25 mouse cellular contexts compared by ENCODE assay signal in the genomic region with DNA sequence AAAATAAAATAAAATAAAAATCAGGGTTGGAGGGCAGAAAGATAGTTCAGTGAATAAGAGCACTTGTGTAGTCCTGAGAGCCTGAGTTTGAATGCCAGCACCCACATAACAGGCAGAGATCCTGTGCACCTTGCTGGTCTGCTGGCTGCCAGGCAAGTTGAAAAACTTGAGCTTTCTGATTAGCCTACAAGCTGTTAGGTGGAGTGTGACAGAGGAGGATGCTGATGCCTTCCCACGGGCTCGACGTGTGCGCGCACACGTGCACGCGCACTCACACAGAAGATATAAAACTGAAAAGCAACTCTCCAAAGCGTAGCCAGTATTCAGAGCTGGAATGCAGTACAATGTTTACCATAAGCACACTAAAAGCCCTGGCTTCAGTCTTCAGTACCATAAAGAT. TPM values are rescaled to one million over a fixed set of nuclear protein-coding genes. Genes with fewer than 3 reads are reported as not detected.
"Had no signal": no experiment of that assay in that cellular context is flagged by ENCODE, and none has a peak within 500 bp of the region (broad histone marks: within the 10 kb centered on the region; RNA-seq: fewer than 3 reads in every experiment).

No protein-coding gene starts in this region.

- H3K27ac ChIP-seq: gastrocnemius, adult 2 months; heart, embryonic 10.5 days; hindbrain, embryonic 10.5 days; hindbrain, embryonic 12.5 days; hindbrain, embryonic 14.5 days; intestine, embryonic 15.5 days; layer of hippocampus, adult 2 months; left cerebral cortex, adult 2 months; limb, embryonic 10.5 days; limb, embryonic 12.5 days; liver, embryonic 13.5 days; liver, embryonic 15.5 days had no signal

- H3K27me3 ChIP-seq: hindbrain, embryonic 12.5 days; intestine, embryonic 15.5 days; limb, embryonic 12.5 days; liver, embryonic 13.5 days; liver, embryonic 15.5 days had no signal

- H3K36me3 ChIP-seq: heart, embryonic 12.5 days; hindbrain, embryonic 10.5 days; hindbrain, embryonic 12.5 days; intestine, embryonic 15.5 days; limb, embryonic 10.5 days; limb, embryonic 12.5 days; liver, embryonic 13.5 days; liver, embryonic 15.5 days had no signal

- ATAC-seq: hindbrain, embryonic 16.5 days; inflammation-experienced regulatory T-cells, adult 6 months; intestine, embryonic 15.5 days; intestine, postnatal 0 days had no signal

- H3K4me1 ChIP-seq: heart, embryonic 10.5 days; hindbrain, embryonic 10.5 days; hindbrain, embryonic 12.5 days; intestine, embryonic 15.5 days; limb, embryonic 10.5 days; liver, embryonic 13.5 days; liver, embryonic 15.5 days had no signal

- H3K9me3 ChIP-seq: heart, embryonic 10.5 days; heart, embryonic 12.5 days; hindbrain, embryonic 10.5 days; hindbrain, embryonic 12.5 days; intestine, embryonic 15.5 days; limb, embryonic 10.5 days; limb, embryonic 12.5 days; liver, embryonic 13.5 days; liver, embryonic 15.5 days had no signal

- H3K4me3 ChIP-seq: gastrocnemius, adult 2 months; heart, embryonic 10.5 days; heart, embryonic 12.5 days; hindbrain, embryonic 10.5 days; hindbrain, embryonic 12.5 days; intestine, embryonic 15.5 days; layer of hippocampus, adult 2 months; left cerebral cortex, adult 2 months; limb, embryonic 10.5 days; limb, embryonic 12.5 days; liver, embryonic 13.5 days; liver, embryonic 15.5 days had no signal

- H3K9ac ChIP-seq: heart, embryonic 12.5 days; hindbrain, embryonic 12.5 days; hindbrain, embryonic 14.5 days; intestine, embryonic 15.5 days; limb, embryonic 12.5 days; liver, embryonic 13.5 days; liver, embryonic 15.5 days had no signal

- DNase-seq: gastrocnemius, adult 2 months; gastrocnemius, postnatal 10 days; gastrocnemius, postnatal 25 days; heart, adult 18-20 months; heart, postnatal 10 days; heart, postnatal 4 days; kidney, adult 2 months; kidney, adult 9 months; liver; liver, embryonic 13.5 days had no signal

- H3K4me2 ChIP-seq: heart, embryonic 12.5 days; hindbrain, embryonic 12.5 days; hindbrain, embryonic 14.5 days; intestine, embryonic 15.5 days; limb, embryonic 12.5 days; liver, embryonic 11.5 days; liver, embryonic 13.5 days; liver, embryonic 15.5 days had no signal

RNA-seq across cellular contexts. Expression of a gene that starts 19.9 kb away (rescaled TPM):
- polyA plus RNA-seq: liver, embryonic 15.5 days had no signal

RNA-seq across cellular contexts. Expression of a gene that starts 49.9 kb away (rescaled TPM):
- polyA plus RNA-seq: heart, embryonic 12.5 days; inflammation-experienced regulatory T-cells, adult 6 months; limb, embryonic 10.5 days; liver, embryonic 11.5 days had no signal
